Mouse (Mus musculus) lung, adult 10 weeks (tissue): ENCODE measurements around the gene Tpbgl. TPM values are rescaled to one million over a fixed set of nuclear protein-coding genes. Genes with fewer than 3 reads are reported as not detected.

ENCODE experiments used
- polyA plus RNA-seq: library from polyadenylated mRNA; stranded (reverse); fragments of 350-450 nt; fragmentation: Illumina TruSeq; extraction: RNeasy Lipid Tissue Mini Kit (QIAGEN cat#74804); gene quantifications from one replicate; pipeline ENCODE4 v1.2.3, GENCODE M21; 2014; ENCODE audit warnings: low read depth, low replicate concordance; ENCODE audit not compliant: insufficient read depth

Gene Tpbgl
- 1.6 TPM for polyA plus RNA-seq

GRCm38 (mm10) chr7:99626376-99627270, at the start of gene Tpbgl:
Gene Tpbgl, minus strand, starts transcription at chr7:99627103.

Other genes with a start within 250 kb of the Tpbgl start
- gene Gdpd5, start 245.7 kb downstream of the Tpbgl start, polyA plus RNA-seq, result 6.9 TPM
- gene Klhl35, start 161.1 kb downstream of the Tpbgl start, polyA plus RNA-seq, result 0.63 TPM
- gene Rps3, start 143.4 kb downstream of the Tpbgl start, polyA plus RNA-seq, result 1,449 TPM
- 48.7 TPM for gene Arrb1, start 91.6 kb downstream of the Tpbgl start, polyA plus RNA-seq
- gene Slco2b1, start 84.2 kb upstream of the Tpbgl start, polyA plus RNA-seq, result 6.2 TPM
- not detected for gene Olfr520, start 103.2 kb upstream of the Tpbgl start, polyA plus RNA-seq
- gene Olfr521, start 136.4 kb upstream of the Tpbgl start, polyA plus RNA-seq, result not detected
- gene Neu3, start 201.3 kb upstream of the Tpbgl start, polyA plus RNA-seq, result 2.4 TPM
- gene Xrra1, start 232.0 kb upstream of the Tpbgl start, polyA plus RNA-seq, result 0.45 TPM
- 180 TPM for gene Spcs2, start 236.4 kb upstream of the Tpbgl start, polyA plus RNA-seq